Mouse (Mus musculus): ENCODE results near the gene Gm9833. TPM values are rescaled to one million over a fixed set of nuclear protein-coding genes. Genes with fewer than 3 reads are reported as not detected.
A peak's percentile ranks its signal among the peaks of the same experiment; 100 is the strongest.

Gene Gm9833
- polyA plus RNA-seq, 1 experiment from 2014 or later, result 5.6 TPM

DNA sequence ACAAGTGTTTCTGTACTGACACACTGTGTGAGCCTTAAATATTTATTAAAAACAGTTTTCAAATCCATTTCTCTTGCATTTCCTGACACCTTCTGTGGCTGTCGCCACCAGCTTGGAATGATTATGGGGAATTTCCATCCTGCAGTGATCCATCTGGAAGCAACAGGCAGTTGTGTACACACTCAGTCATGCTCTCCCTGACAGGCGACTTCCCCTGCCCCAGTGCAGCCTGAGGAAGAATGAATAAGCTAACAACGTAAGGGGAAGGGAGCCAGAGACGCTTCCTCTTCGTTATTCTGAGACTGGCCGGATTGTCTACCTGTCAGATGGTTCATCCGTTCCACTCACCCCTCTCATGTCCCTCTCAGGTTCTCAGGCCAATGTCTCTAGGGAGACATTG lies 4.6 kb downstream of the Gm9833 start:
- no peak overlapping the region for H3K4me3 ChIP-seq
- H3K9me3 ChIP-seq, result peaks cover 2% of the 10 kb centered on the region; the same call in 1 of the 2 replicates
- peaks cover 5% of the 10 kb centered on the region for H3K4me1 ChIP-seq
- peak; percentile 26 for DNase-seq (ENCODE audit: low spot score)
- WGBS, result 33% methylated on average over 7 of the region's 7 CpGs
- H3K27me3 ChIP-seq (replicated peaks; ENCODE audit: low read depth, poor library complexity, severe bottlenecking), result peaks cover 8% of the 10 kb centered on the region
- no peak overlapping the region for H3K27ac ChIP-seq (replicated peaks)
- no peaks in the 10 kb centered on the region for H3K36me3 ChIP-seq (replicated peaks)

DNA sequence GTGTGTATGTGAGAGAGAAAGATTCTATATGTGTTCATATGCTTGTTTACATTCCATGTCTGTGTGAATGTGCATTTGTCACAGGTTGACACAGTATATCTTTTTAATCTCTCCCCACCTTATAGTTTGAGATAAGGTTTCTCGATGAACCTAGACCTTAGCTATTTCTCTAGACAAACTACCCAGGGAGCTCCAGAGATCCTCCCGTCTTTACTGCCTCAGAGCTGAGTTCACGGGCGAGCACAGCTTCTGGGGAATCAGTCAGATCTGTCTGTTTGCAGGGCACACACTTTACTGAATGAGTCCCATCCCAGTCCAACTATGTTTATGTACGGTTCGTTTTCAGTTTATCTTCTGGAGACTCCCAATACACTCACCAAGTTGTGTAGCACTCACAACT lies 5.0 kb downstream of the Gm9833 start:
- no peak for DNase-seq (ENCODE audit: low spot score)
- Histone ChIP-seq H3K27ac (replicated peaks) (no peak overlapping the region), H3K9me3 (no peaks in the 10 kb centered on the region), H3K27me3 (replicated peaks; ENCODE audit: low read depth, poor library complexity, severe bottlenecking) (0 out of 2 replicates have a peak, but pooled peaks cover 4% of the 10 kb centered on the region), H3K36me3 (replicated peaks) (no peaks in the 10 kb centered on the region), H3K4me3 (no peak overlapping the region), H3K4me1 (peaks cover 5% of the 10 kb centered on the region)
- 82% methylated on average over 6 of the region's 6 CpGs for WGBS

DNA sequence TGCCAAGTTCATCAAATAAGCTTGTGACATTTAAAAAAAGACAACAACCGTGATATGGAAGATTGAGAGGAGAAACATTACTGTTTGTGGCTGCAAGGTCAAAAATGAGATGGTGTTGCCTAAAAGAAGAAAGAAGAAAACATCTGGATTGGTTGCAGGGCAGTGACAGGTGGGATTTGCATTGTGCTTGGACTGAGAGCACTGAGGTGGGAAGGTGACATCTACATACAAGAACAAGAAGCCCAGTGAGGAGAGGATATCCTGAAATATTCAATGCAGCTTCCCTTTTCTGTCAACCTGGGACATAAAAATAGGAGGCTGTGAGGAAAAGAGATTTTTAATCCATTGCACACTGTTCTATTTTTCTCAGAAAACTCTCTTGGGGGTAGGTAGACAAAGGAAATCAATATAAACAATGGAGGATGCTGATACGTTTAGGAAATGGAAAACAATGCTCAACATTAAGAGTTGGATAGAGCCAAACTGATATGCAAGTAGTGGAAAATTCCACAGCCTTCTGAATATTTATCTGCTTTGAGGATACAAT lies 7.2 kb downstream of the Gm9833 start:
- Histone ChIP-seq H3K9me3 (no peaks in the 10 kb centered on the region), H3K4me3 (no peak overlapping the region), H3K36me3 (replicated peaks) (no peaks in the 10 kb centered on the region), H3K27ac (replicated peaks) (no peak overlapping the region), H3K4me1 (peaks cover 5% of the 10 kb centered on the region), H3K27me3 (replicated peaks; ENCODE audit: low read depth, poor library complexity, severe bottlenecking) (no peaks in the 10 kb centered on the region)
- DNase-seq (ENCODE audit: low spot score), result no peak
- 86% methylated on average over 2 of the region's 2 CpGs for WGBS

DNA sequence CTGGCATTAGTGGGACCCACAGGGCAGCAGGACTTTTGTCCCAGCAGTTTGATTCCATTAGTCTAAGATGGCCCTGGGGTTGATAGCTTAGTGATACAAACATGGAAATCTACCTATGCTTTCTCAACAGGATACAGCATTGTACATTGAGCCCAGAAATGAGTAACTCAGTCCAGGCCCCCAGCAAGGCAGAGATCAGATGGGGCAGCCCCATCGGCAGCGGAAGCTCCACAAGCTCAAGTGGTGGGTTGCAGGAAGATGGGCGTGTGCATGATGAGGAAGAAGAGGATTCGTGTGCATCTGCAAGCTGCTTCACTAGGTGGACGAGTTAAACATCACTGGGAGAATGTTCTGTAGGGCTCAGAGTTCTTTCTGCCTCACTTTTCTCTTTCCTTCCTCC lies 11.8 kb downstream of the Gm9833 start:
- Histone ChIP-seq H3K27ac (replicated peaks) (no peak overlapping the region), H3K9me3 (no peaks in the 10 kb centered on the region), H3K27me3 (replicated peaks; ENCODE audit: low read depth, poor library complexity, severe bottlenecking) (no peaks in the 10 kb centered on the region), H3K36me3 (replicated peaks) (no peaks in the 10 kb centered on the region), H3K4me1 (no peaks in the 10 kb centered on the region), H3K4me3 (no peak overlapping the region)
- no peak for DNase-seq (ENCODE audit: low spot score)
- 87% methylated on average over 5 of the region's 5 CpGs for WGBS

DNA sequence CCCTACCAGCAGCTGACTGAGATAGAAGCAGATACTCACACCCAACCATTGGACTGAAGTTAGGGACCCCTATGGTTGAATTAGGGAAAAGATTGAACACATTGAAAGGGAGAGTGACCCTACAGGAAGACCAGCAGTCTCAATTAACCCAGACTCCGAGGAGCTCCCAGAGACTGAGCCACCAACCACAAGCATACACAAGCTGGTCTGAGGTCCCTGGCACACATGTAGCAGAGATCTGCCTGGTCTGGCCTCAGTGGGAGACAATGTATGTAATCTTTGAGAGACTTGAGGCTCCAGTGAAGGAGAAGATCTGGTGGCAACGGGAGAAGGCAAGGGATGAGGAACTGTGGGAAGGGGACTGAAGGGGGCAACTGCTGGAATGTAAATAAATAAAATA lies 23.7 kb downstream of the Gm9833 start:
- H3K27ac ChIP-seq (replicated peaks), result no peak overlapping the region
- H3K36me3 ChIP-seq (replicated peaks), result no peaks in the 10 kb centered on the region
- WGBS, result 81% methylated on average over 2 of the region's 2 CpGs
- H3K4me3 ChIP-seq, result no peak overlapping the region
- H3K27me3 ChIP-seq (replicated peaks; ENCODE audit: low read depth, poor library complexity, severe bottlenecking), result no peaks in the 10 kb centered on the region
- no peaks in the 10 kb centered on the region for H3K4me1 ChIP-seq
- DNase-seq (ENCODE audit: low spot score), result no peak
- no peaks in the 10 kb centered on the region for H3K9me3 ChIP-seq

DNA sequence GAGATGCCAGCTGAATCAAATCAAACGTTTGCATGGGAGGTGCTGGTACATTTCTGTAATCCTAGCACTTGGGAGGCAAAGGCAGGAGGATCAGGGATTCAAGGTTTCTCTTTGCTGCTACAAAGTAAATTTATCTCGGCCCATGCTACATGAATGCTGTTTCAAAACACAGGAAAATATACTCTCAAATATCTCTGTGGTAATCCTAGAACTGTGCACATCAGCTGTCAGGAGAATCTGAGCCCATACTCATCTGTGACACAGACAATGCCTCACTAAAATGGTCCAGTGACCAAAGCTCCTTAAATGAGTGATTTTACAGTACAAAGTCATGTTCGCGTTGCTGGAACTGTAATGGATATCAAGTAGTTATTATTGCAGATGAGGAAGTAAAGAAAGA lies 24.3 kb downstream of the Gm9833 start:
- Histone ChIP-seq H3K27me3 (replicated peaks; ENCODE audit: low read depth, poor library complexity, severe bottlenecking) (no peaks in the 10 kb centered on the region), H3K4me3 (no peak overlapping the region), H3K9me3 (no peaks in the 10 kb centered on the region), H3K36me3 (replicated peaks) (no peaks in the 10 kb centered on the region), H3K4me1 (no peaks in the 10 kb centered on the region), H3K27ac (replicated peaks) (no peak overlapping the region)
- no peak for DNase-seq (ENCODE audit: low spot score)
- 80% methylated on average over 4 of the region's 4 CpGs for WGBS

DNA sequence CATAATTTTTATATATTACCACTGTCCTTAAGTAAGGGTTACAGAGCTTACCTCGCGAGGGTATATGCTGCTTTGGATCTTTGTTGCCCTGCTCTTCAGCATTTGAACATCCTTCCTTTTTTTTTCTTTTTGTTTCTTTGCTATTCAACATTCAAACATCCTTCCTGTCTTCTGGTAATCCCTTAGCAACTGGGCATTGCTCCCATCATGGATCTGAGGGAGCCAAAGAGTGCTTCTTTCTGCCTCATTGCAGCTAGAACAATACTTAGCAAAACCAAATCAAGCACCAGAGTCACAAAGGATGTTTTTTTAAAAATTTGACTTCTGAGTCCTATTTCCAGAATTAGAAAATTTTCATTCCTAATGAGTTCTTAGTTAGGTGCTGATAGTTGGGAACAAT lies 24.8 kb downstream of the Gm9833 start:
- H3K27me3 ChIP-seq (replicated peaks; ENCODE audit: low read depth, poor library complexity, severe bottlenecking), result no peaks in the 10 kb centered on the region
- WGBS, result 89% methylated on average over 2 of the region's 2 CpGs
- H3K4me1 ChIP-seq, result no peaks in the 10 kb centered on the region
- no peak overlapping the region for H3K27ac ChIP-seq (replicated peaks)
- H3K9me3 ChIP-seq, result no peaks in the 10 kb centered on the region
- DNase-seq (ENCODE audit: low spot score), result no peak
- no peak overlapping the region for H3K4me3 ChIP-seq
- no peaks in the 10 kb centered on the region for H3K36me3 ChIP-seq (replicated peaks)

DNA sequence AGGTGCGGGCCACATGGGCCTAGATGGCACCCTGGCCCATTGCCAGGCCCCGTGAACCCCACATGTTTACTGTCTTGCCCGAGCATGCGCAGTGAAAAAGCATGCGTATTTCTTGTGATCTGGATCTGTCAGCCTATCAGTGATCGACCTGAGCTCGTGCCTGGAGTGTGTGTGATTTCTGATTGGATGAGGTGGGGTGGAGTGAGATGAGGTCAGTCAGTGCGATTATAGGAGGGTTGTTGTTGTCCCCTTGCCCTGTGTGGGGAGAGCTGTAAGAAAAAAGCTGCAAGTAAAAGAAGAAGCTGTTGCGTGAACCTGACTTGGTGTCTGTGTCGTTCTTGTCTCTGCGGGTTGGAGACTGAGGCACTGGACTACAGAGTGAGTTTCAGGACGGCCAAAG lies 28.6 kb downstream of the Gm9833 start:
- no peaks in the 10 kb centered on the region for H3K4me1 ChIP-seq
- no peak overlapping the region for H3K27ac ChIP-seq (replicated peaks)
- no peaks in the 10 kb centered on the region for H3K36me3 ChIP-seq (replicated peaks)
- H3K4me3 ChIP-seq, result no peak overlapping the region
- DNase-seq (ENCODE audit: low spot score), result no peak
- H3K9me3 ChIP-seq, result no peaks in the 10 kb centered on the region
- no peaks in the 10 kb centered on the region for H3K27me3 ChIP-seq (replicated peaks; ENCODE audit: low read depth, poor library complexity, severe bottlenecking)
- 95% methylated on average over 12 of the region's 12 CpGs for WGBS

DNA sequence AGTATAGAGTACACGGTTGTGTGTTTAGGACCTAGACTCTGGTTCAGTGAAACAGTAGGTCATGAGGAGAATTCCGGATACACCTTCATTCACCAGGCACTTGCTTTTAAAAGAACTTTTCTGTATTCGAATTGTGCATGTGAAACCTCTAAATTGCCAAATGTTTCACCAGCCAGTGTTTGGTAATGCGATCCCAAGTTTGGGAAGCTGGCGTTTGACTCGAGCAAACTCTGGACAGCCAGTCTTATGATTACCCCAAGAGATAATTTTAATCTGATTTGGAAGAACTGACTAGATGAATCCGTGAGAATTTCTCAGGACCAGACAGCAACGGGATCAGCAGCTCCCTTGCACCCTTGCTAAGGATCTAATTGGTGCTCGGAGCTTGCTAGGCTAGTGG lies 33.3 kb downstream of the Gm9833 start:
- no peaks in the 10 kb centered on the region for H3K36me3 ChIP-seq (replicated peaks)
- H3K4me3 ChIP-seq, result no peak overlapping the region
- no peak overlapping the region for H3K27ac ChIP-seq (replicated peaks)
- WGBS, result 82% methylated on average over 9 of the region's 9 CpGs
- no peaks in the 10 kb centered on the region for H3K9me3 ChIP-seq
- H3K4me1 ChIP-seq, result no peaks in the 10 kb centered on the region
- no peak for DNase-seq (ENCODE audit: low spot score)
- H3K27me3 ChIP-seq (replicated peaks; ENCODE audit: low read depth, poor library complexity, severe bottlenecking), result no peaks in the 10 kb centered on the region

DNA sequence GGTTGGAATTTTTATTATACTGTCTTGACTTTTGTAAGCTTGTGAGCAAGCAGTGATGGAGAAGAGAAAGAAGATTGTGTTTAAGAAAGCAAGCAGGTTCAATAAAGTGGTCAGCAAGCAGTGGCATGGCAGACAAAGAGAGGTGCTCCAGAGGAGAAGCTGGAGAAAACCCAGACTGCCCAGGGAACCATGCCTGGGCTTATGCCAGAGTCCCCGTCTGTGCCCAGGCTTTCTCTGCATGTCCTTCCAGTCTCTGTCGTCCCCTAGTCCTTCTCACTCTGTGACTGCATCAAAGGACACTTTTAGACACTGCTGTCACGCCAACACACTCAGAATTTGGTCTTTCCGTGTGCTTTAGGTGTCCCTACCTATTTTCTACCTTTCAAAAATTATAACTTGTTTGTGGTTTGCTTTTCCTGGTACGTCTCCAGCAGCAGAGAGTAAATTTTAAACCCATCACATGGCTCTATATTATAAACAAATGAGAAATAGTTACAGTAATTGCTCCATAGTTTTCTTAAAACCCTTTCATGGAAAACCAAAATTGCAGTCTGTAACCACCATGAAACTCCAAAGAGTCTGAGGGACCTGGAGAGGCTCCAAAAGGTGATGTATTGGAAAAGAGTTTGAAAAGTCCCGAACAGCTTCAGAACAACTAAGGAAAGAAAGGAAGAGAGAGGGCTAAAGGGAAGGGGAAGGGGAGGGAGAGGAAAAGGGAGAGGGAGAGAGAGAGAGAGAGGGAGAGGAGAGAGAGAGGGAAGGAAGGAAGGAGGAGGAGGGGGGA lies 34.2 kb downstream of the Gm9833 start:
- Histone ChIP-seq H3K36me3 (replicated peaks) (no peaks in the 10 kb centered on the region), H3K4me3 (no peak overlapping the region), H3K27ac (replicated peaks) (no peak overlapping the region), H3K9me3 (no peaks in the 10 kb centered on the region), H3K4me1 (no peaks in the 10 kb centered on the region), H3K27me3 (replicated peaks; ENCODE audit: low read depth, poor library complexity, severe bottlenecking) (no peaks in the 10 kb centered on the region)
- DNase-seq (ENCODE audit: low spot score), result no peak
- WGBS, result 78% methylated on average over 6 of the region's 6 CpGs

DNA sequence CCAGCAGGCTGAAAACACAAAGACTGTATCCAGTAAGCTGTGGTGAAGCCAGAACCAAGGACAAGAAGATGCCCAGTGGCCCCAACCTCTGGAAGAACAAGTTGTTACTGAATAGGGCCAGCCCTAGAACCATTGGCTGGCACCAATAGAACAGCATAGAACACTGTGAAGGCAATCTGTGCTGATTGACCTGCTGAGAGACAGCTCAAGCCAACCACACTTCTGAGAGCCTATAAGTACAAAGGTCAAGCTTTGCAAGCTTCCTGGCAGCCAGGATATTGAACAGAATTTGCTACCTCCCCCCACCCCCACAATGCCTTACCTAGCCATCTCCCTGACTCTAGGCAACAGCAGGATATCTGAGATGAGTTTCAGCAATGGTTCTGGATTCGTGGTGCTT lies 35.7 kb downstream of the Gm9833 start:
- no peaks in the 10 kb centered on the region for H3K27me3 ChIP-seq (replicated peaks; ENCODE audit: low read depth, poor library complexity, severe bottlenecking)
- WGBS, result 89% methylated on average over 1 of the region's 1 CpGs
- H3K9me3 ChIP-seq, result no peaks in the 10 kb centered on the region
- H3K4me1 ChIP-seq, result no peaks in the 10 kb centered on the region
- DNase-seq (ENCODE audit: low spot score), result no peak
- no peaks in the 10 kb centered on the region for H3K36me3 ChIP-seq (replicated peaks)
- no peak overlapping the region for H3K27ac ChIP-seq (replicated peaks)
- H3K4me3 ChIP-seq, result no peak overlapping the region

DNA sequence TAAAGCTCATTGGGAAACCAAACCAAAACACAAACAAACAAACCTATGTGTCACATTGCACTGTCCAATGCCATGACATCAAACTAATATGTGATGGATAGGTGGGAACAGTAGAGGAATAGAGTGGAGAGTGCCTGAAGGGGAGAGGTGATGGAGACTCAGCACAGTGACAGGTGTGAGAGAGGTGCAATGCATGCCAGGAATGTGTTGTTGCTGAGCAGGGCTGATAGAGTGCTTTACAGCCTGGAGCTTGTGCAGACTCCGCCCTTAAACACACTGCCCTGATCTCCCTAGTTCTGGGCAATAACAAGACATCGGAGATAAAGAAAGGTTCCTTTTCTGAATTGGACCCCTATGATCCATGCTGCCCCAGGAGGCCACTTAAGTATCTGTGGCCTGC lies 36.2 kb downstream of the Gm9833 start:
- Histone ChIP-seq H3K4me1 (no peaks in the 10 kb centered on the region), H3K4me3 (no peak overlapping the region), H3K36me3 (replicated peaks) (no peaks in the 10 kb centered on the region), H3K27me3 (replicated peaks; ENCODE audit: low read depth, poor library complexity, severe bottlenecking) (no peaks in the 10 kb centered on the region), H3K27ac (replicated peaks) (no peak overlapping the region), H3K9me3 (no peaks in the 10 kb centered on the region)
- DNase-seq (ENCODE audit: low spot score), result no peak
- WGBS, result 94% methylated on average over 2 of the region's 2 CpGs

DNA sequence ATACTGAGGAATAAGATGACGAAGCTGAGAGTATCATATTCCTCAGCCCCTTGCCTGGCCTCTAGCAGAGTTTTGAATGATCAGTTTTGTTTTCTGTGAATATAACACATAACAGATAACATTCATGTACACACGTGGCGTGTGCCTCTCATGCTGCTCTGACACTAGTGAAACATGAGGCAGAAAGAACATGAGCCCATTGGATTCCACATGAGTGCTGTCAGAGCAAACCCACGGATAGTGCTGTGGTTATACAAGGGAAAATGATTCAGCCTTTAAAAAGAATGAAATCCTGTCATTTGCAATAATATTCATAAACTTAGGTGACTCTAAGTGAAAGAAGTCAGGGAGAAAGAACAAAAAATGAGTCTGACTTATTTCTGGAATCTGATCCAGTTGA lies 37.4 kb downstream of the Gm9833 start:
- H3K27me3 ChIP-seq (replicated peaks; ENCODE audit: low read depth, poor library complexity, severe bottlenecking), result no peaks in the 10 kb centered on the region
- no peaks in the 10 kb centered on the region for H3K4me1 ChIP-seq
- no peaks in the 10 kb centered on the region for H3K9me3 ChIP-seq
- WGBS, result 81% methylated on average over 4 of the region's 4 CpGs
- no peak overlapping the region for H3K27ac ChIP-seq (replicated peaks)
- H3K4me3 ChIP-seq, result no peak overlapping the region
- H3K36me3 ChIP-seq (replicated peaks), result no peaks in the 10 kb centered on the region
- DNase-seq (ENCODE audit: low spot score), result no peak
